Mouse (Mus musculus) thymus, postnatal 10 days (tissue): ENCODE measurements around the gene Olfr544.

Experiments
- DNase-seq, 2 experiments: peaks; one replicate each; pipeline ENCODE4 v3.0.0; 2021; ENCODE audit warnings: low spot score in 2 of 2

Gene Olfr544

GRCm38 (mm10) chr7:102477377-102477776 lies 10.7 kb downstream of the Olfr544 start:
- DNase-seq = no peak

- DNase-seq = no peak
These were observed 11.5 kb downstream of the Olfr544 start for GRCm38 (mm10) chr7:102476601-102477000.

- no peak for DNase-seq
These were observed 15.4 kb downstream of the Olfr544 start for GRCm38 (mm10) chr7:102472675-102473074.

- no peak for DNase-seq
These were observed 20.5 kb downstream of the Olfr544 start for GRCm38 (mm10) chr7:102467566-102467965.

- no peak for DNase-seq
These were observed 29.3 kb downstream of the Olfr544 start for GRCm38 (mm10) chr7:102458618-102459380.

GRCm38 (mm10) chr7:102446438-102446837 lies 41.7 kb downstream of the Olfr544 start:
- no peak for DNase-seq

GRCm38 (mm10) chr7:102444301-102444700 lies 43.8 kb downstream of the Olfr544 start:
- DNase-seq = no peak

GRCm38 (mm10) chr7:102442432-102442831 lies 45.7 kb downstream of the Olfr544 start:
- DNase-seq = no peak

GRCm38 (mm10) chr7:102441657-102442391 lies 46.3 kb downstream of the Olfr544 start, which contains the start of gene Rrm1:
Gene Rrm1, plus strand, starts transcription at chr7:102441695.
- DNase-seq = peak; percentile 89 to 92

- DNase-seq = no peak
These were observed 47.1 kb downstream of the Olfr544 start for GRCm38 (mm10) chr7:102440822-102441656.

- no peak for DNase-seq
These were observed 53.8 kb downstream of the Olfr544 start for GRCm38 (mm10) chr7:102434344-102434743.
